Mouse (Mus musculus) embryo, embryonic 11 days (tissue): ENCODE measurements around the gene Wwp2.

ENCODE experiments used
- DNase-seq: peaks from one replicate; pipeline ENCODE4 v3.0.0-alpha.2; 2015

The Wwp2 gene

GRCm38 (mm10) chr8:107435962-107436831 lies at the start of gene Wwp2:
Gene Wwp2, plus strand, starts transcription at chr8:107436365.
- DNase-seq = peak; percentile 92

DNA sequence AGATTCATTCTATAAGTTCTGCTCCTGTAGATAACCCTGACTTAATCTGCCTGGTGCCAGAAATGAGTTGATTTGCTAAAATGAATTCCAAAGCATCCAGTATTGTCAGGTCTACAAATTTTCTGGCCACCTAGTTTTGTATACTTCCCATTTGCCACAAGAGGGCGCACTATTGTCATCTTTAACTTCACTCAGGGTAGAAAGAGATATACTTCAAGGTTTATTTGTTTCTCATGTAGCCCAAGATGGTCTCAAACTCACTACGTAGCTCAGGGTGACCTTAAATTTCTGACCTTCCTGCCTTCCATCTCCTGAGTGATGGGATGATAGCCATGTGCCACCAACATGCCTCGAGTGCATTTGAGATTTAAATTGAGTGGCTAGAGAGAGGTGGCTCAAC lies 49.5 kb upstream of the Wwp2 start:
- DNase-seq = peak; percentile 80

- DNase-seq = peak; percentile 57
Measured at GRCm38 (mm10) chr8:107387861-107388260, 48.3 kb upstream of the Wwp2 start.

DNA sequence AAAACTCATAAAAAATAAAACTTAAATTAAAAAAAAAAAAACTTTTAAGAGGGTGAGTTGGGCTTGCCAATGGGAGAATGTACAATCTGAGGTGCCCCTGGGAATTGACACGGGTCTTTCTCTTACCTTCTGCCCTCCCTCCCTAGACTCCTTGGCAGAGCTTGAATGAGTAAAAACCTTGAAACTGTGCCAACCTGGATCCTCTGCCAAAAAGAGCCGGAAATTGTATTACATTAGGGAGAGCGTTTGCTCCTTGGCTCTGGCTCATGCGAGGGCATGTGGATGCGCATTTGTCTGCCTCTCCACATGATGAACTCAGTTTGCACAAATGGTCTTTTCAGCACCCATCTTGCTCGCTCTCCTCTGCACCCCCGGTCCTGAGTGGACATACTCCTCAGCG lies 46.6 kb upstream of the Wwp2 start:
- DNase-seq = no peak

GRCm38 (mm10) chr8:107390476-107391135 lies 45.6 kb upstream of the Wwp2 start:
- no peak for DNase-seq

- DNase-seq = no peak
Measured at GRCm38 (mm10) chr8:107391136-107391516, 45.0 kb upstream of the Wwp2 start.

GRCm38 (mm10) chr8:107395397-107395796 lies 40.8 kb upstream of the Wwp2 start:
- DNase-seq = no peak

DNA sequence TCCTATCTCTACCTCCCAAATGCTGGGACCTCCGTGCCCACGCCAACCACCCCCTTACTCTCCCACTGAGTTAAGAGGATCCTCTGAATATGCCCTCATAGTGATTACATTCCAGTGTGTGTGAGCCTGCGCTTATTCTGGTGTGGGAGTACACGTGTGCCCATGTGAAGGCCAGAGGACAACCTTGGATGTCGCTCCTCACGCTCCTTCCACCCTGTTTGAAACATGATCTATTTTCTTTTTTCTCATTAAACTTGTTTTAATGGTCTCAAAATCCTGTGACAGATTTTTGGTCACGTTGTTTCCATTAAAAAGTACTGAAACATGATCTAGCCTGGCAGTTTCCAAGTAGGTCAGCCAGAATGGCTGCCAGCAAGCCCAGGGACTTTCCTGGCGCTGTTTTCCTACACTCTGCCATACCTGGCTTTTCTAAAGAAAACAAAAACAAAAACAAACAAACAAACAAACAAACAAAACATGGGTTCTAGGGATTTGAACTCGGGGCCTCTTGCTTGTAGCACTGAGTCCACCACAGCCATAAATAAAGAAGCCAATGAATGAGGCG lies 40.0 kb upstream of the Wwp2 start:
- no peak for DNase-seq

GRCm38 (mm10) chr8:107397665-107398064 lies 38.5 kb upstream of the Wwp2 start:
- DNase-seq = peak; percentile 38

GRCm38 (mm10) chr8:107399495-107399894 lies 36.7 kb upstream of the Wwp2 start:
- DNase-seq = peak; percentile 30

GRCm38 (mm10) chr8:107401866-107402265 lies 34.3 kb upstream of the Wwp2 start:
- DNase-seq = no peak

DNA sequence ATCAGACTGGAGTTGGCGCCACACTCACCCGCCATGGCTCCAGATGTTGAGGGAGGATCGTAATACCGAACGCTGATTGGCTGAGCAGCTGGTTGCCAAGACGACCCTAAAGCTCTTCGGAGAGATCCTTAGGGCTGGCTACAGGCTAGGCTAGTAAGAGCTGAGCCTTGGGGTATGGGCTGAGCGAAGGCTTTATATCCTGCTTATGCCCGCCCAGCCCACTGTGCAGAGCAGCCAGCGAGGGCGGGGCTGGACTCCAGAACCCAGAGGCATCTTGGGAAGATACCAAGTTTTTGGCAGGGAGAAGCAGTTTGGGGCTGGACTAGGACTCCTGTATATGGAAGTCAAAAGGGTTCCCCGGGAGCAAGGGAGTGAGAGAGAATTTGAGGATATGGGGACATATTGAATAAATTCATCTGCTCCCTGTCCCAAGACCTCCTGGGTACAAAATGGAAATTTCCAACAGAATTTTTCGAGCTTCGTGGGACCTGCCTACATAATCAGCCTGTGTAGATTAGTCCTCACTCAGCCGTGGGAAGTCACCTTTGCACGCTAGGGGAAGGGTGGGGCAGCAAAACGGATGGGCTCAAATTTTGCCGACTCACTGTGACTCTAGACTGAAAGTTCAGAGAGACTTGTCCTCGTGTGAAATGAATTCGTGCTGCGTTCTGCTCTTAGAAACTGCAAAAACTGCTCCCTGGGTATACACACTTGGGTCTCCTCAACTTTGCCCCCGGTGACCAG lies 33.0 kb upstream of the Wwp2 start, which contains the start of gene Nqo1:
Nqo1 (minus strand) TSS at position 169 of the 744 bp plus-strand sequence.
- peak; percentile 92 for DNase-seq

GRCm38 (mm10) chr8:107404057-107404456 lies 32.1 kb upstream of the Wwp2 start:
- no peak for DNase-seq

DNA sequence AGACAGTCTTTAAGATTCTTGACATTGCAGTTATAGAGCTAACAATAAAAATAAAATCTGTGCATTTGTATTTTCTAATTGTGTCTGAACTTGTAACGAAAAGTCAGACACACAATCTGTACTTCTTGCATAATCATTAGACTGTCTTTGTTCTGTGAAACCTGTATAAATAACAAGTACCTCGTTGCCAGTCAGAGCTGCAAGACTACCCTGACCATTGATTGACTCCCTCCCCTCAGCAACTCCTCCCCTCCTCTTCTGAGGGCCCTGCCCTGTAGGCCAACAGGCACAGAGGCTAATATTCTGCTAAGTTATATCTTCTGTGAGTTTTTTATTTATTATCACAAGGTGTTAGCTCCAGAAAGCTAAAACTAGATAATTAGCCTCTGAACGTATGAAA lies 30.2 kb upstream of the Wwp2 start:
- no peak for DNase-seq

DNA sequence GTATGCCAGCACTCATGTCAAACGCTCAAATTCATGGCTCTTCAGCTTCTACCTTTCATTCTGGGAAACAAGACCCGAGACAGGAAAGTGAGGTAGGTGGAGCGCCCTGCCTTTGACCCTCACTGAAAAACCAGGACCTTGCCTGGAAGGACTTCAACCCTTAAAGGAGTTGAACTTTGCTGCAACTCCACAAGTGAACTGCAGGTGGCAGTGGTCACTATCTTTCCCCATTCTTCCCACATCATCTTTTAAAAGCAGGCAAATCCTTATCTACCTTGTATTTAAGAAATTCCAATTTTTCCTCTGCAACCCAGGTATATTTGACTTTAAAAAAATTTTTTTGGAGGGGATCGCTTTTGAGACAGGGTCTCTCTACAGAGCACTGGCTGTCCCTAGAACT lies 24.8 kb upstream of the Wwp2 start:
- peak; percentile 55 for DNase-seq

DNA sequence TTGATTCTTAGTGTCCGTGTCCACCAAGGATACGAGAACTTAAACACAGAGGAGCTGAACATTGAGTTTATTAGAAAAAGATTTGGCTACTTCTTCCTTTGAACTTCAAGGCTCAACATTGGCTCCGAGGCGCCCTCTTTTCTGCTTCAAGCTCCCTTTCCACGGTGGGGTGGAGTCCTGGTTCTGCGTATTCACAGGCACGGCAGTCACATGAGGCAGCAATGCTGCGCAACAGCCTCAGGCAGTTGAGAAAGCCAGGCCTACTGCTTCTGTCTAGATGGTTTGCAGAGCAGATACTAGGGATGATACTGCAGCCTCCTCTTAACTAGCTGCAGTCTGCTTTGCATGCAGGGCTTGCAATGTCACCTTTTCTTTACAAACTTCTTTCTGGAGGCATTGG lies 23.6 kb upstream of the Wwp2 start:
- DNase-seq = no peak

DNA sequence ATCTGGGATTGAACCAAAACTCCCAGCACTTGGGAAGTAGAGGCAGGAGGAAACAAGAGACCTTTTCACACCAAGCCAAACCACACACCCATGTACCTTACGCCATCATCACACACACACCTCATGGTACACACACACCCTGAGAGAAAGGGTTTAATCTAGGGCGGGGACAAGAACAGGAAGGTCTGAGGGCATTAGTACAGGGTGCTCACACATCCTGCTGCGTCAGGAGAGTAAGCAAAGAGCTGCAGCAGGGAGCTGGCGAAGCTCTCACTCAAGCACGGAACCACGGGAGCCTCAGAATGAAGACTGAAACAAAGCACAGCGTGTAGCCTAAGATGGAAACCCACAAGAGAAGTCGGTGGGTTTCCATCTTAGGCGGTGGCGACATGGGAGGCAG lies 22.3 kb upstream of the Wwp2 start:
- DNase-seq = no peak

GRCm38 (mm10) chr8:107417001-107417400 lies 19.2 kb upstream of the Wwp2 start:
- no peak for DNase-seq

DNA sequence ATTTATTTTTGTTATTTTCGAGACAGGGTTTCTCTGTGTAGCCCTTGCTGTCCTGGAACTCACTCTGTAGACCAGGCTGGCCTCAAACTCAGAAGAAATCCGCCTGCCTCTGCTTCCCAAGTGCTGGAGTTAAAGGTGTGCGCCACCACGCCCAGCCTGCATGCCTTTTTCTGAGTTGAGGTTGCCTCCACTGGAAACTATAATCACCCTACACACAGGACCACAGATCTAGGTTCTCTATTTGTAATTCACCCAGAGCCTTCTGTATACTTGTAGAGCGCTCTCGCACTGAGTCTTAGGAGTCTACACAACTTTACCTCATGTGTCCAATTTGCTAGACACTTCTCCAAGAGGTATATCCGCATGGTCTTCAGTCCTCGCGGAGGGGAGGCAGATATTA lies 12.0 kb upstream of the Wwp2 start:
- DNase-seq = no peak

GRCm38 (mm10) chr8:107424597-107425229 lies 11.5 kb upstream of the Wwp2 start, which contains the start of gene Nob1:
Gene Nob1, minus strand, starts transcription at chr8:107425051.
- peak; percentile 98 for DNase-seq

- no peak for DNase-seq
Measured at GRCm38 (mm10) chr8:107425230-107425597, 11.0 kb upstream of the Wwp2 start.

- DNase-seq = no peak
Measured at GRCm38 (mm10) chr8:107430821-107431220, 5.3 kb upstream of the Wwp2 start.
